Mouse (Mus musculus) cerebellum, postnatal 10 days (tissue): ENCODE data around the gene Kmt2b.

Source experiments
- DNase-seq, 2 experiments: peaks; one replicate each; pipeline ENCODE4 v3.0.0; 2021; ENCODE audit warnings: mixed read lengths in 2 of 2

Gene Kmt2b

GRCm38 (mm10) chr7:30599933-30600353 lies 11.4 kb upstream of the Kmt2b start:
- peak; percentile 98 for DNase-seq

- DNase-seq: no peak
These were observed 10.3 kb upstream of the Kmt2b start, which contains the start of gene Zbtb32 for GRCm38 (mm10) chr7:30598786-30599185. Zbtb32 (minus strand) TSS chr7:30598909.

DNA sequence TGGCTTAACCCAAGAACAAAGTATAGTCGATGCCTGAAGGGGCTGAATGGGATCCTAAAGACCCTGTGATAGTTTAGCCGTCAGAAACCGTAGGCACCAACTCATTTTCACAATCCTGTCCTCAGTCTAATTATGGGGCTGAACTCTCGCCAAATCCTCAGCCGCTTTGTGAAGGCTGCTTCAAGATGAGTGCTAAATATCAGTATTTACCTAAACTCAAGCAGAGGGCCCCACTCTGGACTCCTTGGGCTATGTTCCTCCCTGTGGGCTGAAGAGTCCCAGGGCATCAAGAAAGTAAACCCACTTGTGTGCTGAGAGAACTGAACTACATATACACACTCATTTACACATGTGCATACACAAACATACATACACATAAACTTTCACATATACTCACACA lies 8.3 kb upstream of the Kmt2b start:
- DNase-seq: no peak

GRCm38 (mm10) chr7:30596093-30596492 lies 7.6 kb upstream of the Kmt2b start:
- no peak for DNase-seq

GRCm38 (mm10) chr7:30594510-30595024 lies 6.0 kb upstream of the Kmt2b start:
- DNase-seq: no peak

- peak in 1 of 2 experiments; percentile 51 for DNase-seq
These were observed 5.3 kb upstream of the Kmt2b start for GRCm38 (mm10) chr7:30593579-30594509.

DNA sequence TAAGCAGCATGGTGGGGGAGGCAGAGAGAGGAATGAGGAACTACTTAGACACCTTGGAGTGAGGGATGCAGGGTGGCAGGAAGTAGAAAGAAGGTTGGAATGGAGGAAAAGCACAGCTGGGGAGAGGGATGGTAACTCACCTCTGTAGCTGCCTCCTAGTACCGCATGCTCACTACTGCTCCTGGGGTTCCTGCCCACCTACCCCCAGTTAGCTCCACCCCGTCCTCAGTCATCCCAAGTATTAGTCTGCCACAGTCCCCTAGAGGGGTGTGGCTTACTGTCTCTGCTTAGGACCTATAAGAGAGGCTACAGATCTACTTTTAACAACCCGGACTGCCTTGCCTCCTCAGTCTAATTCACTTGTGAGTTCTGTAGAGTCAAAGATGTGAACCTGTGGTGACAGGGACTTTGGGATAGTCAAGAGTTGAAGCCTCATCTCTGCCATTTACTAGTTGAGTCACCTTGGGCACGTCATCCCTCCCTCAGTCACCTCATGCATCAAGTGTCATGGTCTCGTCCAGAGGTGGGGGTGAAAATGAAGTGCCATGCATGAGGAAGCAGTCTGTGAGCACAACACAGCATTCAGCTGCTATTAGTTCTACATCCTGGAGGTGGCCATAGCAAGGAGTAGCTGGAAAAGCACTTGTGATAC lies 4.4 kb upstream of the Kmt2b start:
- no peak for DNase-seq

DNA sequence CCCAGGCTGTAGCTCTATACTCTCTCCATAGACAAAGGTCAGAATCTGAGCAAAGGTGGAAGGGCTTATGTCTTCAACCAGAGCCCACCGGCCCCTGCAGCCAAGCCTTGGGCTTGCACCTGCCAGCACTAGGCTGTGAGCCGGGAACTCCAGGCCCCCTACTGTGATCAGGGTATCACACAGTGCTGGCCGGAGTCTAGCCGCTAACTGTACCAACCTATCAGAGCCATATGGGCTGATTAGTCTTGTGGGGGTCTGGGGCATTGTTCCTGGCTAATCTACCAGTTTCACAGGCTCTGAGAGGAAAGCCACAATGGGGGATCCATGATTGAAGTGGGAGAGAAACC lies 3.1 kb upstream of the Kmt2b start:
- peak; percentile 42 to 62 for DNase-seq

DNA sequence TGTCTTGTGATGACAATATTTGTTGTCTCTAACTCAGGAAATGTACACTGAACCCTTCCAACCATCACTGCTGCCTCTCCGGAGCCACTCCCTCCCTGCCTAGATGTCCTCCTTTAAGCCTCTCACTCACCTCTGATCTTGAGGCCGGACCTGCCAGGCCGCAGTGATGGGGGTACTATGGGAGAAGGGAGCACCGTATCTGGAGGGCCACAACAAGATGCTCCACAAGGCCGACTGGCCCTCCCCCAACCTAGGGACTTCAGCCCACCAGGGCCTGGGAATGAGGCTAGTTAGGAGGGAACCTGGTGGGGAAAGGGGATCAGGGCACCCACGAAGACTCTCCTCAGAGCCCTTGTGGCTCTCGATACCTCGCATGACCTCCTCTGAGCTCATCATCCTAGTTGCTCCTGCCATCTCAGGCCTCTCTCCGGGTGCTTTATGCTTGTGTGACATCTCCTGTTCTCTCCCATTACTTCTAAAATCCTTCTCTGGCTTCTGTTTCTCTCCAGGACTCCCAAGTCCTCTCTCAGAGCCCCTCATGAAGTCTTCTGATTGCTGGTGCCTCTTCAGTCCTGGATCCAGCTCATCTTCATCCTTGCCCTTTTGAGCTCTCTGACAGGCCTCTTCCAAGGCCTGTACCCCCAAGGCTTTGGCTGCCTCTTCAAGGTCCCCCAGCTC lies 2.5 kb upstream of the Kmt2b start:
- no peak for DNase-seq

DNA sequence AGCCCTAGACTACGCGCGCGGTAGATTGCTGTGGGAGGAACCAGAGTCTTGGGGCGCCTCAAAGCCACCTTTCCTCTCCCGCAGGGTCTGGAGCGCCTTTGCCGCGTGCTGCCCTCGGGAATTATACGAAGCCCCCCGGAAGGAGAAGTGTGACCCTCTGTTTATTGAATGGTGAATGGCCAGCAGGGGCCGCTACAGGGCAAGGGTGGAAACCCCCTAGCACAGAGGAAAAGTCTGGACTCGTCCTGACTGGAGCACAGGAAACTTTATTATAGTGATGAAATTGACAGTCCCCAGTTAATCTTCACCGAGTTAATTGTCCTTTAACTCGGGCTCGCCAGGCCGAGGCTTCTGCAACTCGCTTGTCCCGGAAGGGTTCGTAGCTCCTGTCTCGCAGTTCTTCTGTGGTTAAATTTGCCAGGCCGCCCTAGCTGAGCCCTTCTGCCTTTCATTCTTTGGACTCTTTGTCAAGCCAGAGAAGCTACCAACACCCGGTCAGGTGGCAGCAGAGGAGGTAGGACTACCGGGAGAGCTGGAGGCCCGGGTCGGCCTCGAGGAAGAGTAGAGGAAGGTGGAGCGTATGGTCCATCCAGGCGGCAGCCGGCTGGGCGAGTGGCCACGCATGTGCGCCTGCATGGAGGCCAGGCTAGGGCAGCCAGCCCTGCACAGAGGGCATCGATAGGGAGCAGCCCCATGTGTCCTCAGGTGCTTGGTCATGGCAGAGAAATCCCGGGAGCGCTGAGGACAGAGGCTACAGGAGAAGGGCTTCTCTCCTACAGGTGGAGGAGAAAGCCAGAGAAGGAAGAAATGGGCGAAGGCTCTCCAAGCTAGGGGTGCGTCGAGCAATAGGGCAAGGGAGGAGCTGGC lies 1.1 kb upstream of the Kmt2b start:
- peak; percentile 95 to 97 for DNase-seq

GRCm38 (mm10) chr7:30587842-30588667 lies 471 bp downstream of the Kmt2b start:
- DNase-seq: peak in 1 of 2 experiments; percentile 75

DNA sequence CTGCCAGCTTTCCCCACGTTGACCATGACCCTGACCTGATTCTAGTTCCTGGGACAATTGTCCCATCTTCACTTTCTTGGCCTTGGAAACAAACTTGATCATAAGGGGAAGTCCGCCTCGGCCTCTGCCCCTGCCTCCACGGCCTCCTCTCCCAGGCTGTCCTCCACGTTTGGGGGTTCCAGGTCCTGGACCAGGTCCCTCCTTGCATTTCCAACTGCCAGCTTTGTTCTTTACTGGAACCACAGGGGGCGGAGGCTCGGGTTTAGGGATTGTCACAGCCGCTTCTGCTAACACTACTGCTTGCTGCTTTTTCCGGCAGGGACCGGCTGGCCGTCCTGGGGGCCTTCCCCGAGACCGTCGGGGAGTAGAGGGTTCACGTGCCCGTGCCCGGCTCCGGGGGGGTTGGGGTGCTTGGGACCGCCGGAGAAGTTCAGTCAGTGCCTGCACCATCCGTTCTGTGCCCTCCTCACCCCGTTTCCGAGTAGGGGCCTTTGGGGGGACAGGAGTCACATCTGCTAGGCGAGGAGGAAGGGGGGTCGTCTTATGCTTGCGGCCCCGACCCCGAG lies 2.0 kb downstream of the Kmt2b start:
- peak; percentile 39 to 42 for DNase-seq

DNA sequence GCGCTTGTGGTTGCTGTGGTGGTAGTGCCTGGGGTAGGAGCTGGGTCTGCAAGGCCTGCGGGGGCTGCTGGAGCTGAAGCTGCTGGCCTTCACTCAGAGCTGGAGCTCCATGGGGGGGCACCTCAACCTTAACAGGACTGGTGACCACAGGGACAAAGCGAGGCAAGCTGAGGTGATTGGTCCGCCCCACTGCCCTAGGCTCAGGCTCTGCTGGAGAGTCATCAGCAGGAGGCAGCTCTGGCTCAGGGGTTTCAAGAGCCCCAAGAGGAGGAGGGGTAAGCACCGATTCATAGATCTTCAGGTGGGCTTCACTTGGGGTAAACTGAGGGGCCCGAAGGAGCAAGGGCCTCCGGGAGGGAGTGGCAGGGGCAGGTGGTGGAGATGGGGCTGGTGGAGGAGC lies 3.4 kb downstream of the Kmt2b start:
- no peak for DNase-seq

DNA sequence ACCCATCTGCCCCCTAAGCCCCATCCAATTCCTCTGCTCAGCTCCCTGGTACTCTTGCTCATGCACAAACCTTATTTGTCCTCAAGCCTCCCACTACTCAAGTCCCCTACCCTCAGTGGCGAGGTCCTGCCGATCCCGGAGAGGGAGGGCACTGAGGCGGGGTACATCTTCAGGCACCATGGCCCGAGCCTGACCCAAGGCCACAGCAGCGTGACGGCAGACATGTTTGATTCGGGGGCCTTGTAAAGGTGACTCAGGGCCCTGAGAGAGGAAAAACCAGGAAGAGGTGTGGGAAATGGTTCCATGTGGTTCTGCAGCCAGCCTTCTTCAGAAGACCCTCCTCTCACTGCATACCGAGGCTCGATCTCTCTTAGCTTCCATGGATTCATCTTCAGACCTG lies 4.2 kb downstream of the Kmt2b start:
- no peak for DNase-seq

GRCm38 (mm10) chr7:30581547-30581946 lies 7.0 kb downstream of the Kmt2b start:
- no peak for DNase-seq

DNA sequence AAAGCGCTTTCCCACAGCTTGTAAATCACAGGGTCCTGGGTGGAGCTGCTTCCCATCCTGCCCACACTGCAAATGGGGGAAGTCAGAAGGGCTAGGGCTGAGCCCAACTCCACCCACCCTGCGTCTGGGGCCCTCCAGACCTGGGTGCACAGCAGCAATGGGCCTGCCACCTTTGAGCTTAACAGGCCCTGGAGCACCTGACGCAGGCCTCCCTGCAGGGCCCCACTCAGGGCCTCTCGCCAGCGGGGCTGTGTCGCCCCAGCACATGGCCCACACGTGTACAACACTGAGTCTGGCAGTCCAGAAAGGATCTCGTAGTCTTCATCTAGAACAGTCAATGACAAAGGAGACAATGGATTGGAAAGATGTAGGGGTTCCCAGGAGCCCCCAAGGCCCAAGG lies 8.6 kb downstream of the Kmt2b start:
- no peak for DNase-seq

DNA sequence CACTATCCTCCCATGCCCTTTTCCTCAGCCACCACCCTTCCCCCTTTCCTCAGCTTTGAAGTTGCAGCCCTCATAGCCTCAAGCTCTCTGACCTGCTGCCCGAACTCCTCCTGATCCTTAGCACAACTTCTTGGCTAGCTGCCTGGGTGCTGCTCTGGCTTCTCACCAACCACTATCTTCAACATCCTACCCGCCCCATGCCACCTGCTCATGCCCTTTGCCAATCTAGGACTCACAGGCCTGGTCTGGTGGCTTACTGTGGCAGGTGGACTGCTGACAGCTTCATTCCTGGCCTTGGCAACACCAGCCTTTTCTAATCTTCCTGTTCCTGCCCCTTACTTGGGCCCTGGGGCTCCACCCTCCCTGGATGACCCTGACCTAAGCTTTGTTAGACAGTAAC lies 15.6 kb downstream of the Kmt2b start:
- DNase-seq: peak; percentile 86 to 87

DNA sequence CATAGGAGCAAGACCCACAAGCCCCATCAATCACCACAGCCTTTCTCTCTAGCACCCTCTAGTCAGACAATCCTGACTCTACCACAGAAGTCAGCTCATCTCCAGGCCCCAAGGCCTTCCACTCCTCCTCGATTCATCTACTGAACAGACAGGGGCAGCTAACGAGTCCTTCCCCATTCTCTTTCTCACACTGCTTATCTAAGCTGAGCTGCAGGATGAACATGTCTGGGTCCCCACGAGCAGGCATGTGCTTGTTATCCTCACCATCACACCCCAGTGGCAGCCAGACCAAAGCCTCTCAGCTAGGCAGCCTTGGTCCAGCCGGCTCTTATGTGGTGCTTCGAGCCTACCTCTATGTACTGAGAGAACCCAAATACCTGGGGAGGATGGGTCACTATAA lies 16.1 kb downstream of the Kmt2b start:
- no peak for DNase-seq

GRCm38 (mm10) chr7:30567555-30567954 lies 21.0 kb downstream of the Kmt2b start:
- DNase-seq: no peak

DNA sequence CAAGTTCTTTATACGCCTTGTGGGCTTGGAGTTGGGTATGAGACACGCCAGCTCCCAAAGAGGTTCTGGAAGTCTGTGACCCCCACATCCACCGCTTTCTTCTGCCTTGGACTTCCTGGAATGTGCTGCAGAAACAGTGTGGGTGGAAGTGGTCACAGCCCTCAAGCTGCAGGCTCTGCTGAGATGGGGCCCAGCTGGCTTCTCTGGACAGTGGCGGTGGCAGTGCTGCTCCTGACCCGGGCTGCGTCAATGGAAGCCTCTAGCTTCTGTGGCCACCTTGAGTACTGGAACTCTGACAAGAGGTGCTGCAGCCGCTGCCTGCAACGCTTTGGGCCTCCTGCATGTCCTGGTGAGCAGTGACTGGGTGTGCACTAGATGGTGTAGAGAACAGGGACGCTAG lies 22.5 kb downstream of the Kmt2b start:
- peak in 1 of 2 experiments; percentile 8 for DNase-seq

GRCm38 (mm10) chr7:30564970-30565571 lies 23.5 kb downstream of the Kmt2b start, which contains the start of gene Igflr1:
Igflr1 (plus strand) TSS chr7:30565427.
- DNase-seq: no peak
